Mouse (Mus musculus) erythroblast, adult 5-6 weeks (primary cell): Measurements from ENCODE around the gene Pla2g2d. TPM values are rescaled to one million over a fixed set of nuclear protein-coding genes. Genes with fewer than 3 reads are reported as not detected.
"Not testable (repeated sequence)": the region's sequence is repeated elsewhere in the genome, so short reads cannot be mapped to it uniquely, and the experiment has no call there.

ENCODE experiments used
- ATAC-seq: replicated peaks from 2 replicates; pipeline ENCODE4 v1.8.0; 2016; ENCODE audit warnings: moderate number of reproducible peaks, mild to moderate bottlenecking, moderate TSS enrichment, inconsistent platforms; ENCODE audit not compliant: poor library complexity, low FRiP score, severe bottlenecking
- total RNA-seq, 2 experiments: library from RNA; stranded (forward) in 1 of 2; stranded (reverse) in 1 of 2; fragments of 150-400 nt in 1 of 2; fragments of 200-764, 138-1000 nt in 1 of 2; gene quantifications; 2 replicates each; pipeline versions ENCODE4 v1.2.3 to v1.2.4; 2015 to 2017; ENCODE audit warnings: low replicate concordance in 2 of 2

The Pla2g2d gene
- total RNA-seq, 2 experiments from 2014 or later: 0.26 TPM; not detected in 1

GRCm38 (mm10) chr4:138819101-138819500 lies 43.6 kb downstream of the Pla2g2d start:
- ATAC-seq: no peak

- no peak for ATAC-seq
Measured at GRCm38 (mm10) chr4:138821036-138821435, 45.5 kb downstream of the Pla2g2d start.

- ATAC-seq: not testable (repeated sequence)
Measured at GRCm38 (mm10) chr4:138824161-138824560, 48.6 kb downstream of the Pla2g2d start.

GRCm38 (mm10) chr4:138824660-138825059 lies 49.1 kb downstream of the Pla2g2d start:
- ATAC-seq: no peak

- ATAC-seq: no peak
Measured at GRCm38 (mm10) chr4:138825751-138826567, 50.4 kb downstream of the Pla2g2d start.

- no peak for ATAC-seq
Measured at GRCm38 (mm10) chr4:138827147-138827546, 51.6 kb downstream of the Pla2g2d start.

Other genes with a start within 250 kb of the Pla2g2d start
- gene Vwa5b1, start 139.9 kb upstream of the Pla2g2d start, total RNA-seq (2015; ENCODE audit: low replicate concordance): not detected in 2 replicates
- 2.4 TPM in 1 of 2 replicates, not detected in the other for gene Vwa5b1, start 139.9 kb upstream of the Pla2g2d start, total RNA-seq (2017; ENCODE audit: low replicate concordance)
- gene Pla2g2c, start 50.9 kb upstream of the Pla2g2d start, total RNA-seq (2015; ENCODE audit: low replicate concordance): not detected in 2 replicates
- gene Pla2g2c, start 50.9 kb upstream of the Pla2g2d start, total RNA-seq (2017; ENCODE audit: low replicate concordance): not detected in 2 replicates
- not detected in 2 replicates for gene Ubxn10, start 38.6 kb upstream of the Pla2g2d start, total RNA-seq (2015; ENCODE audit: low replicate concordance)
- gene Ubxn10, start 38.6 kb upstream of the Pla2g2d start, total RNA-seq (2017; ENCODE audit: low replicate concordance): not detected in 2 replicates
- not detected in 2 replicates for gene Pla2g2f, start 18.1 kb upstream of the Pla2g2d start, total RNA-seq (2015; ENCODE audit: low replicate concordance)
- gene Pla2g2f, start 18.1 kb upstream of the Pla2g2d start, total RNA-seq (2017; ENCODE audit: low replicate concordance): not detected in 2 replicates
- gene Pla2g5, start 87.7 kb downstream of the Pla2g2d start, total RNA-seq (2015; ENCODE audit: low replicate concordance): not detected in 2 replicates
- not detected in 2 replicates for gene Pla2g5, start 87.7 kb downstream of the Pla2g2d start, total RNA-seq (2017; ENCODE audit: low replicate concordance)
- 11.5 TPM in 1 of 2 replicates, not detected in the other for gene Gm13030, start 98.2 kb downstream of the Pla2g2d start, total RNA-seq (2015; ENCODE audit: low replicate concordance)
- not detected in 2 replicates for gene Gm13030, start 98.2 kb downstream of the Pla2g2d start, total RNA-seq (2017; ENCODE audit: low replicate concordance)
- not detected in 2 replicates for gene Pla2g2e, start 102.2 kb downstream of the Pla2g2d start, total RNA-seq (2015; ENCODE audit: low replicate concordance)
- gene Pla2g2e, start 102.2 kb downstream of the Pla2g2d start, total RNA-seq (2017; ENCODE audit: low replicate concordance): not detected in 2 replicates
- gene Otud3, start 138.2 kb downstream of the Pla2g2d start, total RNA-seq (2015; ENCODE audit: low replicate concordance): 1.5 and 2.1 TPM in 2 replicates
- 0.26 and 3.8 TPM in 2 replicates for gene Otud3, start 138.2 kb downstream of the Pla2g2d start, total RNA-seq (2017; ENCODE audit: low replicate concordance)
- not detected in 2 replicates for gene Rnf186, start 191.4 kb downstream of the Pla2g2d start, total RNA-seq (2015; ENCODE audit: low replicate concordance)
- gene Rnf186, start 191.4 kb downstream of the Pla2g2d start, total RNA-seq (2017; ENCODE audit: low replicate concordance): not detected in 2 replicates
- gene Tmco4, start 197.2 kb downstream of the Pla2g2d start, total RNA-seq (2015; ENCODE audit: low replicate concordance): 0.19 and 0.42 TPM in 2 replicates
- gene Tmco4, start 197.2 kb downstream of the Pla2g2d start, total RNA-seq (2017; ENCODE audit: low replicate concordance): 1.4 and 2.5 TPM in 2 replicates